Mouse (Mus musculus) bone marrow, adult 2 months (tissue): ENCODE measurements around the gene Pdcd4.

Source experiments
- CTCF ChIP-seq: fragments of 200-500 bp; IDR thresholded peaks from 2 replicates; pipeline ENCODE4 v1.5.1; 2011; ENCODE audit warnings: low read length, control low read depth; ENCODE audit not compliant: control insufficient read depth, insufficient read depth
- POLR2A ChIP-seq: fragments of 200-500 bp; IDR thresholded peaks from 2 replicates; pipeline ENCODE4 v1.6.1; 2011; ENCODE audit warnings: low read depth, mild to moderate bottlenecking, control low read depth, low read length, borderline replicate concordance; ENCODE audit not compliant: control insufficient read depth

- no peak for TF ChIP-seq POLR2A
- TF ChIP-seq CTCF, result no peak
Measured at GRCm38 (mm10) chr19:53881786-53882185, 10.2 kb upstream of the Pdcd4 start.
